Mouse (Mus musculus): ENCODE results near the gene R3hcc1l. TPM values are rescaled to one million over a fixed set of nuclear protein-coding genes. Genes with fewer than 3 reads are reported as not detected.

Gene R3hcc1l
- polyA plus RNA-seq (2015; fragmentation: Nextera tagmentation; extraction: Ambion mirVana) = 10.9 and 13.0 TPM in 2 replicates

GRCm38 (mm10) chr19:42518620-42519310, at the start of gene R3hcc1l:
Gene R3hcc1l (plus strand): TSS chr19:42518759.
- Histone ChIP-seq H3K4me2 (peak within 1 kb of the TSS; percentile 74), H3K9ac (peak within 1 kb of the TSS; percentile 71), H3K9me3 (no peaks in the 10 kb centered on the region), H3K36me3 (no peaks in the 10 kb centered on the region), H3K27me3 (no peaks in the 10 kb centered on the region), H3K4me3 (peak within 1 kb of the TSS; percentile 71), H3K4me1 (replicated peaks) (peaks cover 14% of the 10 kb centered on the region), H3K27ac (replicated peaks) (peak within 1 kb of the TSS; percentile 90)
- under 1% methylated on average over 59 of the region's 59 CpGs for WGBS
- ATAC-seq (ENCODE audit: low FRiP score, low read depth) = peak; percentile 95

- Histone ChIP-seq H3K4me2 (no peak overlapping the region), H3K4me3 (no peak overlapping the region), H3K36me3 (no peaks in the 10 kb centered on the region), H3K4me1 (replicated peaks) (no peaks in the 10 kb centered on the region), H3K9me3 (no peaks in the 10 kb centered on the region), H3K9ac (no peak overlapping the region), H3K27ac (replicated peaks) (no peak overlapping the region), H3K27me3 (no peaks in the 10 kb centered on the region)
- 29% methylated on average over 4 of the region's 4 CpGs for WGBS
- ATAC-seq (ENCODE audit: low FRiP score, low read depth) = no peak
Measured at GRCm38 (mm10) chr19:42471571-42471970, 47.0 kb upstream of the R3hcc1l start.

- no peak for ATAC-seq (ENCODE audit: low FRiP score, low read depth)
- Histone ChIP-seq H3K4me3 (no peak overlapping the region), H3K27ac (replicated peaks) (no peak overlapping the region), H3K9me3 (no peaks in the 10 kb centered on the region), H3K27me3 (no peaks in the 10 kb centered on the region), H3K4me2 (no peak overlapping the region), H3K36me3 (no peaks in the 10 kb centered on the region), H3K9ac (no peak overlapping the region), H3K4me1 (replicated peaks) (no peaks in the 10 kb centered on the region)
- 38% methylated on average over 11 of the region's 11 CpGs for WGBS
Measured at GRCm38 (mm10) chr19:42472831-42473230, 45.7 kb upstream of the R3hcc1l start.

- WGBS = 80% methylated on average over 5 of the region's 5 CpGs
- no peaks in the 10 kb centered on the region for H3K27me3 ChIP-seq
- no peaks in the 10 kb centered on the region for H3K36me3 ChIP-seq
- ATAC-seq (ENCODE audit: low FRiP score, low read depth) = no peak
- H3K4me2 ChIP-seq = no peak overlapping the region
- H3K27ac ChIP-seq (replicated peaks) = no peak overlapping the region
- H3K4me3 ChIP-seq = no peak overlapping the region
- H3K9ac ChIP-seq = no peak overlapping the region
- peaks cover 6% of the 10 kb centered on the region for H3K4me1 ChIP-seq (replicated peaks)
- H3K9me3 ChIP-seq = no peaks in the 10 kb centered on the region
Measured at GRCm38 (mm10) chr19:42477769-42478168, 40.8 kb upstream of the R3hcc1l start.

GRCm38 (mm10) chr19:42478303-42478702, 40.3 kb upstream of the R3hcc1l start:
- ATAC-seq (ENCODE audit: low FRiP score, low read depth) = no peak
- WGBS = 36% methylated on average over 12 of the region's 12 CpGs
- H3K9ac ChIP-seq = no peak overlapping the region
- H3K36me3 ChIP-seq = no peaks in the 10 kb centered on the region
- H3K4me1 ChIP-seq (replicated peaks) = peaks cover 6% of the 10 kb centered on the region
- no peaks in the 10 kb centered on the region for H3K9me3 ChIP-seq
- no peak overlapping the region for H3K27ac ChIP-seq (replicated peaks)
- no peak overlapping the region for H3K4me2 ChIP-seq
- H3K27me3 ChIP-seq = no peaks in the 10 kb centered on the region
- no peak overlapping the region for H3K4me3 ChIP-seq

- Histone ChIP-seq H3K4me2 (no peak overlapping the region), H3K4me1 (replicated peaks) (0 out of 2 replicates have a peak, but pooled peaks cover 2% of the 10 kb centered on the region), H3K36me3 (no peaks in the 10 kb centered on the region), H3K9me3 (no peaks in the 10 kb centered on the region), H3K27ac (replicated peaks) (no peak overlapping the region), H3K4me3 (no peak overlapping the region), H3K9ac (no peak overlapping the region), H3K27me3 (no peaks in the 10 kb centered on the region)
- ATAC-seq (ENCODE audit: low FRiP score, low read depth) = no peak
- 64% methylated on average over 7 of the region's 7 CpGs for WGBS
Measured at GRCm38 (mm10) chr19:42485443-42485842, 33.1 kb upstream of the R3hcc1l start.

GRCm38 (mm10) chr19:42487261-42487660, 31.3 kb upstream of the R3hcc1l start:
- Histone ChIP-seq H3K4me1 (replicated peaks) (0 out of 2 replicates have a peak, but pooled peaks cover 2% of the 10 kb centered on the region), H3K27ac (replicated peaks) (no peak overlapping the region), H3K9ac (no peak overlapping the region), H3K4me2 (no peak overlapping the region), H3K27me3 (no peaks in the 10 kb centered on the region), H3K4me3 (no peak overlapping the region), H3K9me3 (no peaks in the 10 kb centered on the region), H3K36me3 (no peaks in the 10 kb centered on the region)
- no peak for ATAC-seq (ENCODE audit: low FRiP score, low read depth)
- WGBS = 88% methylated on average over 3 of the region's 3 CpGs

GRCm38 (mm10) chr19:42493257-42493917, 25.2 kb upstream of the R3hcc1l start:
- Histone ChIP-seq H3K9ac (no peak overlapping the region), H3K36me3 (no peaks in the 10 kb centered on the region), H3K27ac (replicated peaks) (no peak overlapping the region), H3K4me2 (no peak overlapping the region), H3K9me3 (no peaks in the 10 kb centered on the region), H3K4me3 (no peak overlapping the region), H3K4me1 (replicated peaks) (peaks cover 13% of the 10 kb centered on the region), H3K27me3 (no peaks in the 10 kb centered on the region)
- 31% methylated on average over 5 of the region's 5 CpGs for WGBS
- ATAC-seq (ENCODE audit: low FRiP score, low read depth) = peak; percentile 75

GRCm38 (mm10) chr19:42504156-42504555, 14.4 kb upstream of the R3hcc1l start:
- Histone ChIP-seq H3K4me3 (no peak overlapping the region), H3K4me1 (replicated peaks) (no peaks in the 10 kb centered on the region), H3K4me2 (no peak overlapping the region), H3K27ac (replicated peaks) (no peak overlapping the region), H3K27me3 (no peaks in the 10 kb centered on the region), H3K36me3 (no peaks in the 10 kb centered on the region), H3K9ac (no peak overlapping the region), H3K9me3 (no peaks in the 10 kb centered on the region)
- WGBS = 74% methylated on average over 3 of the region's 3 CpGs
- no peak for ATAC-seq (ENCODE audit: low FRiP score, low read depth)

- no peak for ATAC-seq (ENCODE audit: low FRiP score, low read depth)
- 89% methylated on average over 9 of the region's 9 CpGs for WGBS
Measured at GRCm38 (mm10) chr19:42509625-42510024, 8.9 kb upstream of the R3hcc1l start.

GRCm38 (mm10) chr19:42510276-42511171, 8.0 kb upstream of the R3hcc1l start:
- Histone ChIP-seq H3K4me3 (no peak overlapping the region), H3K9ac (no peak overlapping the region), H3K36me3 (no peaks in the 10 kb centered on the region), H3K4me1 (replicated peaks) (no peaks in the 10 kb centered on the region), H3K27ac (replicated peaks) (no peak overlapping the region), H3K27me3 (no peaks in the 10 kb centered on the region; the same call in 1 of the 2 replicates), H3K9me3 (no peaks in the 10 kb centered on the region), H3K4me2 (no peak overlapping the region)
- WGBS = 68% methylated on average over 16 of the region's 16 CpGs
- ATAC-seq (ENCODE audit: low FRiP score, low read depth) = no peak

More at GRCm38 (mm10) chr19:42509625-42510024, 8.9 kb upstream of the R3hcc1l start:
- no peaks in the 10 kb centered on the region for H3K4me1 ChIP-seq (replicated peaks)
- H3K27me3 ChIP-seq = no peaks in the 10 kb centered on the region; the same call in 1 of the 2 replicates
- no peak overlapping the region for H3K4me3 ChIP-seq
- H3K36me3 ChIP-seq = no peaks in the 10 kb centered on the region
- no peak overlapping the region for H3K9ac ChIP-seq
- H3K27ac ChIP-seq (replicated peaks) = no peak overlapping the region
- no peak overlapping the region for H3K4me2 ChIP-seq
- no peaks in the 10 kb centered on the region for H3K9me3 ChIP-seq

GRCm38 (mm10) chr19:42515656-42516055, 2.9 kb upstream of the R3hcc1l start:
- Histone ChIP-seq H3K36me3 (no peaks in the 10 kb centered on the region), H3K4me2 (no peak overlapping the region), H3K4me3 (no peak overlapping the region), H3K9me3 (no peaks in the 10 kb centered on the region), H3K27me3 (no peaks in the 10 kb centered on the region), H3K27ac (replicated peaks) (no peak overlapping the region), H3K9ac (no peak overlapping the region), H3K4me1 (replicated peaks) (peaks cover 14% of the 10 kb centered on the region)
- no peak for ATAC-seq (ENCODE audit: low FRiP score, low read depth)
- WGBS = 89% methylated on average over 8 of the region's 8 CpGs
